Mouse (Mus musculus) gastrocnemius, postnatal 14 days (tissue): ENCODE data around the gene Fam216b. TPM values are rescaled to one million over a fixed set of nuclear protein-coding genes. Genes with fewer than 3 reads are reported as not detected.

Source experiments
- DNase-seq: peaks from one replicate; pipeline ENCODE4 v3.0.0; 2021; ENCODE audit warnings: mixed read lengths
- intact Hi-C: fragments of 180-260 bp; cut with DNase I; formaldehyde crosslinking; loops from one replicate; pipeline ENCODE4 v1.15.1; 2025; ENCODE audit warnings: low total_unique reads
- total RNA-seq, 2 experiments: library from RNA; stranded (reverse); gene quantifications; 2 replicates each; pipeline ENCODE4 v1.2.3; 2021

Gene Fam216b
- total RNA-seq, 2 experiments from 2014 or later: not detected

DNA sequence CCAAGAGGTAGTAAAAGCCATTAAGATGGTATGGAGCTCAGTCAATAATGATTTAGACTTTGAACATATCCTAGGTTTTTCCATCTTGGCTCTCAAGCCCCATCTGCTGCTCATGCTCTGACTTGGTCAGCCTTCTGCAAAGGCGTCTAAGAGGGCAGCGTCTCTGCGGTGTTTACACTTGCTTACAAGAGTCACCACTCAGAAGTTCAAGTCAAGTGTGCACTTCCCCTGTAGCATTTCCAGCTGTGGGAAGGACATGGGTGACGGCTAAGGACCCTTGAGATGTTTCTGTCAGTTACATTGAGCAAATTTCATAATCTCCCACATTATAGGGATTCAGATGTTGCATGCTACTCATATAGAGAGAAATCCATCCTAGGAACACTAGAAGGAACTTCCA, 40.1 kb downstream of the Fam216b start:
- DNase-seq: no peak
- intact Hi-C loops: no loop called here

DNA sequence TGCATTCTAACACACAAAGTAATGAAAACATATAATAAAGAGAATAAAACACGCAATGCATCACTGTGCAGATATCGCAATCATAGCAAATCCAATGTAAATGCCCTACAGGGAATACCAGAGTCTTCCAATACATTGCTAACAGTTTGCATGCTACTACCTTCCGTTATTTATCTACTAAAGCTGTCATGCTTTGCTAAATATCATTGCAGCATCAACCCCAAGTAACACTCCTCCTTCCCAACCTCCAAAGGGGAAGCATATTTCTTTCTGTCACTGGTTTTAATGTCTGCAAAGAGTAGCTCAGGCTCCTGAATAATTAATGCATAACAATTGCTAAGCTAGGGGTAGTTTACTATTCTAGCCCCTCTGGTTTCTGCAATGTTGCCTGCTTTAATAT, 40.5 kb downstream of the Fam216b start:
- DNase-seq: no peak
- intact Hi-C loops: no loop called here

DNA sequence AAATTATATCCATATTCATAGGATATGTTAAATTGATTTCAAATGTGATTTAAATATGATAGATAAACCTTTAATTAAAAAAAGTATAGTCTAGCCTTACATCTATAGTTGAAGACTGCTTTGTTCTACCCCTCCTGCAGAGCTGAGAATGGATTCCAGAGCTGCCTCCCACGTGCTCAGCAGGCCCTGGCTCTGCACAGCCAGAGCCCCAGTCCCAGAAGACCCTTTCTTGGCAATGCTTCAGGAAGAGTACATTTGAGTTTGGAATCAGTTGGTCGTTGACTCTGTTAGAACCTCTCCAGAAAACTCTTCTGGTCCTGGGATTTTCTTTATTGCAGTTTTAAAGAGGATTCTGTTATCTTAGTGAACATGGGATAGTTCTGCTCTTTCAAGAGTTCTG, 45.7 kb downstream of the Fam216b start:
- DNase-seq: no peak

DNA sequence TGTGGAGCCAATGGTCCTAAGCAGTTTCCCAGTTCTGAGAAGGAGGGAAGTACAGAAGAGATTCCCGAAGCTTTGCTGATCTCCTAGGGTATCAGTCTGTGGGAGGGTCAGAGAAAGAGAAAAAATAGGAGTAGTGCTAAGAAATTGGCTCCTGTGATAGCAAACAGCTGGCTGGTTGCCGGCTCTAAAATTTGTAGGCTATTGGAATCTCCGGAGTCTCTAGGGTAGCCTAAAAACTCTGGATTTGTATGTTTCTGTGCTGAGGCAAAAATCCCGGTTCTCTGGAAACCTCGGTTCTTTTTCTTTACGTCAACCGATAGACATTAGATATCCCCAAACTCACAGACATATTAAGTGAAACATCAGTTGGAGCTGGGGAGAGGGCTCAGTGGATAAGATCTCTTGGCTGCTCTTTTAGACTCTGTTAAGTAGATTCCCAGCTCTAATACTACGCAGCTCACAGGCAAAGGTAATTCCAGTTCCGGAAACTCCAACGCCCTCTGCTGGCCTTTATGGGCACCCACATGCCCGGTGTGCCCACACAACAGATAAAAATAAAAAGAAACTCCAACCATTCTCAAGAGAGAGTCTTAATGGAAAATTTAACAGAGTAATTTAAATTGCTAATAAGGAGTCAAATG, 46.8 kb downstream of the Fam216b start:
- intact Hi-C loops: no loop called here
- DNase-seq: peak; percentile 37

More for the DNA sequence above, 45.7 kb downstream of the Fam216b start:
- intact Hi-C loops: no loop called here

DNA sequence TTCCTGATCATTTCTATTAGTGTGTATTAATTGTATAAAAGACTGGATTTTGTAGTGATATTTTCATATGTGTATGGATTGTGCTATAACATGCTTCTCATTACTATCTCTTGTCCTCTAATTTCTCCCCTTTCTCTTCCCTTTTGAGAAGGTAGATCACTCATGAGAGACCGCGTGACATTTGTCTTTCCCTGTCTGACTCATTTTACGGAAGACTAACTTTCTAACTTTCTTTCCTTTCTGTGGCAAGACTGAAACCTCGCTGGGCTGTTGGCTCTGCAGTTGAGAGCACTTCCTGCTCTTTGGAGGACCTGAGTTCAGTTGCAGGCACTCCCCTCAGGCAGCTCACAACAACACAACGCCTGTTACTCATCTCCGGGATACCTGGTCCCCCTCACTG, 48.2 kb downstream of the Fam216b start:
- intact Hi-C loops: no loop called here
- DNase-seq: no peak

DNA sequence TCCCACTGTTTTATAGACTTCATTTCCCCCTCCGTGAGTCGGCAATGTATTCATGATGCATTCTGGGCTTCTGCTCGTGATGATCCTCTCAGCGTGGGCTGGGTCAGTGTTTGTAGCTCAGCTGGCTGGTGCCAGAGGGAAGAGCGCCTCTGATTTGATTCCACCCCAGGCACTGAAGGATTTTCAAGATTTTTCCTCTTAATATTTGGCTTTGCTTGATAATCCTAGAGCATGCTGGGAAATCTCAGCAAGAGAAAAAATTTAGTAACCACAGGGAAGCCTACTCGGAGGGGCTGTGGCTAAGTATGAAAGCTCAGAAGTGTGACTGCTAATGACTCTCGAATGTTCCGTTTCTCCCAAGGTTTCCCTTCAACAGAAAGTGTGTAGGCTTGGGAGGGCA, 49.9 kb downstream of the Fam216b start:
- intact Hi-C loops: no loop called here
- DNase-seq: no peak

Other genes starting within 250 kb of the Fam216b start
- gene Dnajc15, start 213.9 kb downstream of the Fam216b start, total RNA-seq: 100 to 1,000 TPM in 1 of 2 experiments, 10 to 100 TPM in 1; 98.7 to 108 TPM
- gene Epsti1, start 184.8 kb downstream of the Fam216b start, total RNA-seq: under 1 TPM; 0.20 to 0.21 TPM
- gene Tnfsf11, start 219.0 kb upstream of the Fam216b start, total RNA-seq: not detected